Mouse (Mus musculus) ES-E14 (cell line): ENCODE measurements around the gene Rpl11. TPM values are rescaled to one million over a fixed set of nuclear protein-coding genes. Genes with fewer than 3 reads are reported as not detected.
A peak's percentile ranks its signal among the peaks of the same experiment; 100 is the strongest.

Experiments
- DNase-seq: peaks from one replicate; pipeline ENCODE4 v3.0.0-alpha.2; 2013; ENCODE audit warnings: low read depth, low spot score
- H3K27ac ChIP-seq: 2 replicates; pipeline ENCODE4 v1.5.1; 2012; ENCODE audit warnings: low read depth, mild to moderate bottlenecking, low read length, moderate library complexity, mixed read lengths; ENCODE audit not compliant: poor library complexity, insufficient read depth, severe bottlenecking
- H3K36me3 ChIP-seq: 2 replicates; pipeline ENCODE4 v1.6.1; 2012; ENCODE audit warnings: mild to moderate bottlenecking, low read length, moderate library complexity, mixed read lengths; ENCODE audit not compliant: control insufficient read depth, poor library complexity, insufficient read depth, severe bottlenecking
- H3K4me1 ChIP-seq, 2 experiments: fragments of 150-350 bp in 1 of 2; sonication (generic) in 1 of 2; 2 replicates each; pipeline ENCODE4 v1.6.1; 2012; ENCODE audit warnings: low read length in 2 of 2, mild to moderate bottlenecking in 1 of 2, mixed read lengths in 1 of 2; ENCODE audit not compliant: control insufficient read depth in 2 of 2, insufficient read depth in 2 of 2, poor library complexity in 1 of 2
- H3K4me3 ChIP-seq, 2 experiments: fragments of 150-350 bp in 1 of 2; sonication (generic) in 1 of 2; 2 replicates each; pipeline ENCODE4 v1.5.1; 2012; ENCODE audit warnings: low read length in 2 of 2, low read depth in 1 of 2, mild to moderate bottlenecking in 1 of 2, mixed read lengths in 1 of 2; ENCODE audit not compliant: insufficient read depth in 1 of 2, poor library complexity in 1 of 2, severe bottlenecking in 1 of 2
- H3K9ac ChIP-seq: 2 replicates; pipeline ENCODE4 v1.6.1; 2012; ENCODE audit warnings: low read depth, mild to moderate bottlenecking, low read length, mixed read lengths; ENCODE audit not compliant: poor library complexity, insufficient read depth, severe bottlenecking
- H3K9me3 ChIP-seq: fragments of 150-350 bp; sonication (generic); 2 replicates; pipeline ENCODE4 v1.6.1; 2012; ENCODE audit warnings: low read depth, mild to moderate bottlenecking, low read length; ENCODE audit not compliant: control insufficient read depth, insufficient read depth
- CHD2 ChIP-seq: IDR thresholded peaks from 2 replicates; pipeline ENCODE4 v1.6.1; 2014; ENCODE audit warnings: mild to moderate bottlenecking, low read depth, low read length, inconsistent platforms
- HCFC1 ChIP-seq: IDR thresholded peaks from 2 replicates; pipeline ENCODE4 v1.6.1; 2012; ENCODE audit warnings: low read length, inconsistent platforms, borderline replicate concordance; ENCODE audit not compliant: insufficient read depth
- MAFK ChIP-seq: IDR thresholded peaks from 2 replicates; pipeline ENCODE4 v1.6.1; 2014; ENCODE audit warnings: mild to moderate bottlenecking, low read depth, low read length, inconsistent platforms; ENCODE audit not compliant: insufficient read depth
- ZC3H11A ChIP-seq: IDR thresholded peaks from 2 replicates; pipeline ENCODE4 v1.6.1; 2012; ENCODE audit warnings: low read depth, mild to moderate bottlenecking, inconsistent platforms, low read length, borderline replicate concordance
- ZNF384 ChIP-seq: IDR thresholded peaks from 2 replicates; pipeline ENCODE4 v1.6.1; 2012; ENCODE audit warnings: low read depth, low read length, inconsistent platforms
- in situ Hi-C, 2 experiments: fragments of 600-800 bp; cut with MboI; formaldehyde crosslinking; loops; one replicate each; pipeline ENCODE4 v1.15.1; 2025; ENCODE audit warnings: low sequenced_read_pairs in 2 of 2, inconsistent platforms in 1 of 2; ENCODE audit not compliant: unreplicated experiment in 2 of 2
- total RNA-seq: library from RNA; depleted of rRNA; stranded (reverse); fragments of 300-350 nt; gene quantifications from 2 replicates; pipeline ENCODE4 v1.2.3, GENCODE M21; 2012

Rpl11 gene
- total RNA-seq, 1 experiment = 1,442 TPM

- Histone ChIP-seq H3K4me1 (peaks cover 2 to 27% of the 10 kb centered on the region in 2 experiments; a peak in 2 of 4 replicates), H3K4me3 (peak overlapping the region in 1 of 2 experiments; percentile 24; a peak in 2 of 4 replicates), H3K36me3 (no peaks in the 10 kb centered on the region), H3K9ac (peak overlapping the region; percentile 2; the same call in 1 of the 2 replicates), H3K9me3 (no peaks in the 10 kb centered on the region), H3K27ac (no peak overlapping the region)
- DNase-seq = no peak
- no peak for TF ChIP-seq CHD2
- no peak for TF ChIP-seq ZC3H11A
- TF ChIP-seq ZNF384 = no peak
- no peak for TF ChIP-seq HCFC1
- no peak for TF ChIP-seq MAFK
- in situ Hi-C loops = no loop called here
Measured at GRCm38 (mm10) chr4:136084840-136085239, 31.6 kb upstream of the Rpl11 start.

- TF ChIP-seq CHD2 (no peak), ZC3H11A (no peak), MAFK (no peak), ZNF384 (no peak), HCFC1 (no peak)
- H3K4me3 ChIP-seq = no peak overlapping the region
- DNase-seq = no peak
- no peak overlapping the region for H3K9ac ChIP-seq
- H3K36me3 ChIP-seq = no peaks in the 10 kb centered on the region
- no peaks in the 10 kb centered on the region for H3K9me3 ChIP-seq
- in situ Hi-C loops = no loop called here
- no peak overlapping the region for H3K27ac ChIP-seq
- H3K4me1 ChIP-seq = peaks cover 2 to 16% of the 10 kb centered on the region in 2 experiments; a peak in 1 of 4 replicates
Measured at GRCm38 (mm10) chr4:136083269-136084105, 30.3 kb upstream of the Rpl11 start.

DNA sequence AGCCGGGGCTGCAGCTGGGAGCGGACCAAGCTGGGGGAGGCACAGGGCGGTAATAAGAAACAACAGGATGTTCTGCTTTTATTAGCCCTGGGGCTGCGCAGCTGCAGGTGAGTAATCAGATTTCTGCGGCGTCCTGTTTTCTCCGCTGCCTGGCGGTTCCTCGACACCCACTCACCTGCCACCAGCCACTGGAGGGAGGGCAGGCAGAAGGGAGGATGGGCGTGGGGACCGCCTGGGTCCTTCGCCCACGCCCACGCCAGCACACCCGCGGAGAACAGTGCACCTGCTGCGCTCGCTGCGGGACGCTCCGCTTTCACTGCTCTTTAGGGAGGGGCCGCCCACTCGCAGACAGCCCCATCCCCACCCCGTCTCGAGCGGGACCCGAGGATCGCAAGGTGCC, 28.5 kb upstream of the Rpl11 start:
- Histone ChIP-seq H3K4me1 (peaks cover 2 to 16% of the 10 kb centered on the region in 2 experiments; a peak in 1 of 4 replicates), H3K36me3 (no peaks in the 10 kb centered on the region), H3K4me3 (peak overlapping the region; percentile 45 to 50; a peak in 2 of 4 replicates), H3K27ac (no peak overlapping the region), H3K9me3 (no peaks in the 10 kb centered on the region), H3K9ac (peak overlapping the region; percentile 23; the same call in 1 of the 2 replicates)
- in situ Hi-C loops = no loop called here
- DNase-seq = no peak
- no peak for TF ChIP-seq HCFC1
- TF ChIP-seq ZNF384 = no peak
- TF ChIP-seq CHD2 = no peak
- TF ChIP-seq ZC3H11A = no peak
- no peak for TF ChIP-seq MAFK

- Histone ChIP-seq H3K9me3 (no peaks in the 10 kb centered on the region), H3K4me3 (no peak overlapping the region), H3K9ac (no peak overlapping the region), H3K4me1 (peaks cover under 1 to 11% of the 10 kb centered on the region in 2 experiments; a peak in 1 of 4 replicates), H3K36me3 (no peaks in the 10 kb centered on the region), H3K27ac (no peak overlapping the region)
- in situ Hi-C loops = no loop called here
- DNase-seq = no peak
- TF ChIP-seq ZNF384 = no peak
- no peak for TF ChIP-seq HCFC1
- TF ChIP-seq MAFK = no peak
- no peak for TF ChIP-seq ZC3H11A
- no peak for TF ChIP-seq CHD2
Measured at GRCm38 (mm10) chr4:136078649-136079048, 25.4 kb upstream of the Rpl11 start.
